Mouse (Mus musculus) hindbrain, embryonic 13.5 days (tissue): ENCODE results near the gene Cdk2ap2. TPM values are rescaled to one million over a fixed set of nuclear protein-coding genes. Genes with fewer than 3 reads are reported as not detected.
"Not testable (repeated sequence)": the region's sequence is repeated elsewhere in the genome, so short reads cannot be mapped to it uniquely, and the experiment has no call there.

Experiments
- ATAC-seq: fragments of 200-750 bp; cut with Nextera tagmentation; 2 replicates; pipeline ENCODE4 v1.8.0; 2017; ENCODE audit warnings: moderate TSS enrichment; ENCODE audit not compliant: low FRiP score
- H3K27ac ChIP-seq: fragments of 300-500 bp; sonication (generic); 2 replicates; pipeline ENCODE4 v1.5.1; 2015; ENCODE audit warnings: inconsistent platforms, mild to moderate bottlenecking, moderate library complexity
- H3K27me3 ChIP-seq: fragments of 300-500 bp; sonication (generic); 2 replicates; pipeline ENCODE4 v1.6.1; 2015; ENCODE audit warnings: mild to moderate bottlenecking, inconsistent platforms
- H3K36me3 ChIP-seq: fragments of 300-500 bp; sonication (generic); 2 replicates; pipeline ENCODE4 v1.6.1; 2015; ENCODE audit warnings: mild to moderate bottlenecking, inconsistent platforms
- H3K4me1 ChIP-seq: fragments of 300-500 bp; sonication (generic); replicated peaks from 2 replicates; pipeline ENCODE4 v1.6.1; 2015; ENCODE audit warnings: inconsistent platforms
- H3K4me2 ChIP-seq: fragments of 300-500 bp; sonication (generic); 2 replicates; pipeline ENCODE4 v1.6.1; 2015; ENCODE audit warnings: inconsistent platforms, mild to moderate bottlenecking, moderate library complexity
- H3K4me3 ChIP-seq: fragments of 300-500 bp; sonication (generic); 2 replicates; pipeline ENCODE4 v1.5.1; 2015; ENCODE audit warnings: mild to moderate bottlenecking, inconsistent platforms
- H3K9ac ChIP-seq: fragments of 300-500 bp; sonication (generic); 2 replicates; pipeline ENCODE4 v1.6.1; 2015; ENCODE audit warnings: mild to moderate bottlenecking, inconsistent platforms
- H3K9me3 ChIP-seq: fragments of 300-500 bp; sonication (generic); 2 replicates; pipeline ENCODE4 v1.6.1; 2016; ENCODE audit warnings: inconsistent platforms
- WGBS: fragments of 180-500 bp; shearing (Covaris S2); methylation state at CpG from one replicate; pipeline ENCODE4 v1.1.7; 2015; 5-methylcytosine and 5-hydroxymethylcytosine counted together
- polyA plus RNA-seq: library from polyadenylated mRNA; unstranded; fragments of >200 nt; fragmentation: Nextera tagmentation; extraction: Ambion mirVana; gene quantifications from 2 replicates; pipeline ENCODE4 v1.2.1, GENCODE M21; 2015

Gene Cdk2ap2
- polyA plus RNA-seq, 1 experiment from 2014 or later, result 81.0 TPM

GRCm38 (mm10) chr19:4135963-4136345 lies 39.0 kb downstream of the Cdk2ap2 start:
- H3K9me3 ChIP-seq, H3K27me3 ChIP-seq, H3K4me2 ChIP-seq, H3K27ac ChIP-seq, H3K9ac ChIP-seq, ATAC-seq, H3K4me1 ChIP-seq, H3K4me3 ChIP-seq: not testable (repeated sequence)
- peaks cover 29% of the 10 kb centered on the region for H3K36me3 ChIP-seq
- 19% methylated on average over 8 of the region's 8 CpGs for whole genome bisulfite sequencing

GRCm38 (mm10) chr19:4136463-4136862 lies 39.5 kb downstream of the Cdk2ap2 start:
- H3K9me3 ChIP-seq, result no peaks in the 10 kb centered on the region
- H3K9ac ChIP-seq, result no peak overlapping the region
- WGBS, result 80% methylated on average over 5 of the region's 5 CpGs

GRCm38 (mm10) chr19:4137913-4138312 lies 40.9 kb downstream of the Cdk2ap2 start:
- H3K4me3 ChIP-seq, result no peak overlapping the region
- H3K27me3 ChIP-seq, result no peaks in the 10 kb centered on the region
- no peak for ATAC-seq
- no peak overlapping the region for H3K4me2 ChIP-seq
- peaks cover 4% of the 10 kb centered on the region for H3K4me1 ChIP-seq
- H3K9ac ChIP-seq, result no peak overlapping the region
- H3K9me3 ChIP-seq, result no peaks in the 10 kb centered on the region
- WGBS, result 85% methylated on average over 5 of the region's 5 CpGs
- H3K36me3 ChIP-seq, result peaks cover 9% of the 10 kb centered on the region
- H3K27ac ChIP-seq, result no peak overlapping the region

More at GRCm38 (mm10) chr19:4136463-4136862, 39.5 kb downstream of the Cdk2ap2 start:
- no peak for ATAC-seq
- Histone ChIP-seq H3K4me1 (peaks cover 4% of the 10 kb centered on the region), H3K4me2 (no peak overlapping the region), H3K27me3 (no peaks in the 10 kb centered on the region), H3K4me3 (no peak overlapping the region), H3K36me3 (peaks cover 24% of the 10 kb centered on the region), H3K27ac (no peak overlapping the region)

GRCm38 (mm10) chr19:4139446-4139845 lies 42.5 kb downstream of the Cdk2ap2 start, which contains the start of gene Gpr152:
Gene Gpr152 (plus strand): TSS chr19:4139787.
- H3K27ac ChIP-seq, result no peak within 1 kb of the TSS
- 70% methylated on average over 2 of the region's 2 CpGs for WGBS
- ATAC-seq, result no peak

GRCm38 (mm10) chr19:4140147-4140546 lies 43.2 kb downstream of the Cdk2ap2 start:
- H3K4me3 ChIP-seq, result no peak overlapping the region
- WGBS, result 87% methylated on average over 6 of the region's 6 CpGs
- no peaks in the 10 kb centered on the region for H3K27me3 ChIP-seq
- no peak overlapping the region for H3K27ac ChIP-seq
- no peak overlapping the region for H3K4me2 ChIP-seq
- peaks cover 4% of the 10 kb centered on the region for H3K4me1 ChIP-seq
- ATAC-seq, result no peak
- no peaks in the 10 kb centered on the region for H3K36me3 ChIP-seq
- no peaks in the 10 kb centered on the region for H3K9me3 ChIP-seq
- H3K9ac ChIP-seq, result no peak overlapping the region

More at GRCm38 (mm10) chr19:4139446-4139845, 42.5 kb downstream of the Cdk2ap2 start, which contains the start of gene Gpr152:
- Histone ChIP-seq H3K4me3 (no peak within 1 kb of the TSS), H3K9me3 (no peaks in the 10 kb centered on the region), H3K27me3 (no peaks in the 10 kb centered on the region), H3K9ac (no peak within 1 kb of the TSS), H3K4me2 (no peak within 1 kb of the TSS), H3K4me1 (peaks cover 4% of the 10 kb centered on the region), H3K36me3 (no peaks in the 10 kb centered on the region)

GRCm38 (mm10) chr19:4142416-4143173 lies 45.6 kb downstream of the Cdk2ap2 start:
- H3K9ac ChIP-seq, result no peak overlapping the region
- H3K9me3 ChIP-seq, result no peaks in the 10 kb centered on the region
- no peak overlapping the region for H3K4me3 ChIP-seq
- H3K27me3 ChIP-seq, result no peaks in the 10 kb centered on the region
- ATAC-seq, result no peak
- H3K4me2 ChIP-seq, result no peak overlapping the region
- no peak overlapping the region for H3K27ac ChIP-seq
- no peaks in the 10 kb centered on the region for H3K36me3 ChIP-seq
- WGBS, result 93% methylated on average over 18 of the region's 18 CpGs
- H3K4me1 ChIP-seq, result peaks cover 6% of the 10 kb centered on the region

- Histone ChIP-seq H3K9ac (no peak within 1 kb of the TSS), H3K9me3 (no peaks in the 10 kb centered on the region), H3K27ac (no peak within 1 kb of the TSS), H3K36me3 (no peaks in the 10 kb centered on the region), H3K4me2 (no peak within 1 kb of the TSS), H3K4me3 (no peak within 1 kb of the TSS), H3K27me3 (no peaks in the 10 kb centered on the region), H3K4me1 (peaks cover 15% of the 10 kb centered on the region)
- no peak for ATAC-seq
- WGBS, result 86% methylated on average over 7 of the region's 7 CpGs
Observed at GRCm38 (mm10) chr19:4143759-4144268, 46.8 kb downstream of the Cdk2ap2 start, which contains the start of gene Cabp4. Gene Cabp4 (minus strand): TSS chr19:4144033.

- Histone ChIP-seq H3K9me3 (no peaks in the 10 kb centered on the region), H3K4me3 (no peak overlapping the region), H3K4me1 (peaks cover 21% of the 10 kb centered on the region), H3K27me3 (no peaks in the 10 kb centered on the region), H3K9ac (no peak overlapping the region), H3K27ac (no peak overlapping the region), H3K36me3 (peaks cover under 1% of the 10 kb centered on the region; the same call in 1 of the 2 replicates), H3K4me2 (no peak overlapping the region)
- WGBS, result 86% methylated on average over 16 of the region's 16 CpGs
- no peak for ATAC-seq
Observed at GRCm38 (mm10) chr19:4144550-4145498, 47.8 kb downstream of the Cdk2ap2 start.

GRCm38 (mm10) chr19:4145936-4146335 lies 49.0 kb downstream of the Cdk2ap2 start:
- 88% methylated on average over 5 of the region's 5 CpGs for WGBS
- ATAC-seq, result no peak

GRCm38 (mm10) chr19:4146366-4147021 lies 49.5 kb downstream of the Cdk2ap2 start:
- 65% methylated on average over 12 of the region's 12 CpGs for WGBS
- Histone ChIP-seq H3K9ac (no peak overlapping the region), H3K4me1 (peaks cover 30% of the 10 kb centered on the region), H3K36me3 (peaks cover 17% of the 10 kb centered on the region), H3K27me3 (no peaks in the 10 kb centered on the region), H3K4me3 (no peak overlapping the region), H3K27ac (no peak overlapping the region), H3K4me2 (no peak overlapping the region), H3K9me3 (no peaks in the 10 kb centered on the region)
- ATAC-seq, result no peak

More at GRCm38 (mm10) chr19:4145936-4146335, 49.0 kb downstream of the Cdk2ap2 start:
- Histone ChIP-seq H3K9me3 (no peaks in the 10 kb centered on the region), H3K27me3 (no peaks in the 10 kb centered on the region), H3K4me1 (peaks cover 30% of the 10 kb centered on the region), H3K9ac (no peak overlapping the region), H3K27ac (no peak overlapping the region), H3K36me3 (peaks cover 12% of the 10 kb centered on the region), H3K4me3 (no peak overlapping the region), H3K4me2 (no peak overlapping the region)

GRCm38 (mm10) chr19:4147022-4147405 lies 50.0 kb downstream of the Cdk2ap2 start:
- H3K4me3 ChIP-seq, result no peak overlapping the region
- WGBS, result 40% methylated on average over 3 of the region's 3 CpGs
- H3K9me3 ChIP-seq, result no peaks in the 10 kb centered on the region
- peaks cover 30% of the 10 kb centered on the region for H3K4me1 ChIP-seq
- no peak for ATAC-seq
- H3K4me2 ChIP-seq, result no peak overlapping the region
- H3K9ac ChIP-seq, result no peak overlapping the region
- H3K36me3 ChIP-seq, result peaks cover 21% of the 10 kb centered on the region
- no peaks in the 10 kb centered on the region for H3K27me3 ChIP-seq
- H3K27ac ChIP-seq, result no peak overlapping the region
